Comparison of ENCODE assay signal across 17 mouse cellular contexts in genomic region chr7:73575257-73575656, GRCm38 (mm10). TPM values are rescaled to one million over a fixed set of nuclear protein-coding genes. Genes with fewer than 3 reads are reported as not detected.
DNase-seq lines count a peak whose midpoint lies in the region; ATAC-seq and TF ChIP-seq lines count a peak whose summit lies in the region.
"Had no signal": no experiment of that assay in that cellular context is flagged by ENCODE, and none has a peak within 500 bp of the region (broad histone marks: within the 10 kb centered on the region; RNA-seq: fewer than 3 reads in every experiment).

No protein-coding gene starts in this region.

- DNase-seq in forebrain, postnatal 0 days: no peak
- DNase-seq in kidney, adult 2 months: peak; percentile 54
- DNase-seq in kidney, adult 9 months: no peak
- peak; percentile 6 for DNase-seq in thymus, postnatal 4 days
- DNase-seq in thymus, postnatal 0 days (ENCODE audit: low spot score): no peak
- DNase-seq in lung, postnatal 14 days: no peak
- DNase-seq in left cerebral cortex, postnatal 14 days (ENCODE audit: low spot score in 2 of 2): no peak
- DNase-seq: gastrocnemius, postnatal 36 days; layer of hippocampus, adult 9-11 months; lung, adult 2 months; spleen, adult 18-20 months had no signal

- no peak overlapping the region for H3K27ac ChIP-seq in forebrain, embryonic 13.5 days
- H3K27ac ChIP-seq in forebrain, postnatal 0 days (ENCODE audit: low read depth, low read length): no peak overlapping the region
- H3K27ac ChIP-seq in kidney, adult 2 months (ENCODE audit: insufficient read depth, low read depth, low read length): no peak overlapping the region
- H3K27ac ChIP-seq: embryonic facial prominence, embryonic 12.5 days; forebrain, embryonic 15.5 days; left cerebral cortex, adult 2 months; limb, embryonic 10.5 days had no signal

- TF ChIP-seq POLR2A in kidney, adult 2 months (IDR thresholded peaks at IDR 0.05; ENCODE audit: low read depth, low read length): no peak

- H3K9me3 ChIP-seq in forebrain, embryonic 13.5 days (replicated peaks): no peaks in the 10 kb centered on the region
- H3K9me3 ChIP-seq in forebrain, postnatal 0 days (ENCODE audit: low read length): no peaks in the 10 kb centered on the region
- H3K9me3 ChIP-seq: embryonic facial prominence, embryonic 12.5 days; forebrain, embryonic 15.5 days; limb, embryonic 10.5 days had no signal

- H3K27me3 ChIP-seq in forebrain, embryonic 13.5 days: no peaks in the 10 kb centered on the region
- no peaks in the 10 kb centered on the region for H3K27me3 ChIP-seq in forebrain, postnatal 0 days (ENCODE audit: insufficient read depth, low read length)
- H3K27me3 ChIP-seq in kidney, adult 2 months (replicated peaks; ENCODE audit: control insufficient read depth, insufficient read depth, low read length): no peaks in the 10 kb centered on the region
- H3K27me3 ChIP-seq: embryonic facial prominence, embryonic 12.5 days; forebrain, embryonic 15.5 days had no signal

- 53% methylated on average over 8 of the region's 8 CpGs for WGBS in forebrain, embryonic 13.5 days
- 49% methylated on average over 8 of the region's 8 CpGs for WGBS in forebrain, postnatal 0 days
- WGBS in kidney, adult 2 months: 73% methylated on average over 8 of the region's 8 CpGs

- H3K9ac ChIP-seq in forebrain, embryonic 13.5 days: no peak overlapping the region
- no peak overlapping the region for H3K9ac ChIP-seq in forebrain, postnatal 0 days
- H3K9ac ChIP-seq: embryonic facial prominence, embryonic 12.5 days; forebrain, embryonic 15.5 days had no signal

- peaks cover 9% of the 10 kb centered on the region for H3K4me1 ChIP-seq in forebrain, embryonic 13.5 days
- H3K4me1 ChIP-seq in forebrain, postnatal 0 days (ENCODE audit: insufficient read depth): no peaks in the 10 kb centered on the region
- H3K4me1 ChIP-seq in kidney, adult 2 months (ENCODE audit: control insufficient read depth, insufficient read depth, low read length): peaks cover 17% of the 10 kb centered on the region
- H3K4me1 ChIP-seq: forebrain, embryonic 15.5 days had no signal

- intact Hi-C loops in left cerebral cortex, postnatal 14 days (cut with DNase I): no loop called here

- no peak for TF ChIP-seq CTCF in forebrain, postnatal 0 days (IDR thresholded peaks at IDR 0.05; ENCODE audit: low read depth)
- TF ChIP-seq CTCF in kidney, adult 2 months (conservative IDR thresholded peaks at IDR 0.05; ENCODE audit: insufficient read depth, insufficient read length, low read depth, low read length): no peak

- no peaks in the 10 kb centered on the region for H3K36me3 ChIP-seq in forebrain, embryonic 13.5 days (ENCODE audit: poor library complexity, severe bottlenecking)
- no peaks in the 10 kb centered on the region for H3K36me3 ChIP-seq in forebrain, postnatal 0 days (ENCODE audit: insufficient read depth)
- H3K36me3 ChIP-seq in kidney, adult 2 months (ENCODE audit: control insufficient read depth, insufficient read depth, low read length): no peaks in the 10 kb centered on the region
- H3K36me3 ChIP-seq: embryonic facial prominence, embryonic 12.5 days; forebrain, embryonic 15.5 days; limb, embryonic 10.5 days had no signal

- H3K4me3 ChIP-seq in forebrain, embryonic 13.5 days: no peak overlapping the region
- no peak overlapping the region for H3K4me3 ChIP-seq in forebrain, postnatal 0 days (ENCODE audit: low read depth, low read length)
- H3K4me3 ChIP-seq in kidney, adult 2 months (ENCODE audit: insufficient read depth, low read depth, low read length): no peak overlapping the region
- H3K4me3 ChIP-seq: embryonic facial prominence, embryonic 12.5 days; forebrain, embryonic 15.5 days; left cerebral cortex, adult 2 months; limb, embryonic 10.5 days had no signal

- peak; percentile 41; the same call in 1 of the 2 replicates for ATAC-seq in forebrain, embryonic 13.5 days
- ATAC-seq in forebrain, postnatal 0 days: no peak
- ATAC-seq: CD4-positive, CD25-positive, alpha-beta regulatory T cell, adult 4 months; forebrain, embryonic 15.5 days had no signal

- no peak overlapping the region for H3K4me2 ChIP-seq in forebrain, embryonic 13.5 days
- no peak overlapping the region for H3K4me2 ChIP-seq in forebrain, postnatal 0 days (ENCODE audit: low read depth)
- H3K4me2 ChIP-seq: embryonic facial prominence, embryonic 12.5 days; forebrain, embryonic 15.5 days had no signal

RNA-seq across cellular contexts. Expression of gene Chd2, which starts 33.6 kb away (rescaled TPM):
- 62.8 TPM in 2 replicates for polyA plus RNA-seq in forebrain, embryonic 13.5 days (2015; fragmentation: Nextera tagmentation; extraction: Ambion mirVana)
- 31.9 and 53.9 TPM in 2 replicates for total RNA-seq in forebrain, postnatal 0 days (2014; rRNA removed)
- polyA plus RNA-seq in forebrain, postnatal 0 days (2015; fragmentation: Nextera tagmentation; extraction: Ambion mirVana): 20.2 and 32.0 TPM in 2 replicates
- 33.9 and 36.9 TPM in 2 replicates for polyA plus RNA-seq in kidney, adult 2 months (2012; rRNA removed)
- 52.6 and 64.2 TPM in 2 replicates for polyA plus RNA-seq in thymus, postnatal 0 days (2015; fragmentation: Nextera tagmentation; extraction: Ambion mirVana)
- 10 to 100 TPM; 39.0 to 43.9 TPM for total RNA-seq in left cerebral cortex, postnatal 14 days (2021)

Comparison
In these comparisons a context has a peak if more than half of its experiments do, and no peak if none do; other contexts are left out.
1. DNase-seq: peak in kidney, adult 2 months (single experiment) and thymus, postnatal 4 days (single experiment); none in forebrain, postnatal 0 days (single experiment), kidney, adult 9 months (single experiment), thymus, postnatal 0 days (single experiment), lung, postnatal 14 days (single experiment) and left cerebral cortex, postnatal 14 days (0 of 2).